Mouse (Mus musculus) cerebellum, adult 9-10 months (tissue): Measurements from ENCODE around the gene Sh3d21.

ENCODE experiments used
- DNase-seq: peaks from one replicate; pipeline ENCODE4 v3.0.0; 2022

Gene Sh3d21

GRCm38 (mm10) chr4:126105131-126105783, 58.0 kb downstream of the Sh3d21 start:
- DNase-seq, result peak; percentile 47

- DNase-seq, result peak; percentile 80
These were observed 58.8 kb downstream of the Sh3d21 start for GRCm38 (mm10) chr4:126104261-126105075.

GRCm38 (mm10) chr4:126103590-126104068, 59.7 kb downstream of the Sh3d21 start, which contains the start of gene Stk40:
Gene Stk40 (plus strand): TSS chr4:126103957.
- DNase-seq, result peak; percentile 97

- DNase-seq, result peak; percentile 85
These were observed 60.2 kb downstream of the Sh3d21 start for GRCm38 (mm10) chr4:126103057-126103581.

GRCm38 (mm10) chr4:126102061-126102841, 61.0 kb downstream of the Sh3d21 start:
- DNase-seq, result peak; percentile 66

- DNase-seq, result peak; percentile 26
These were observed 62.5 kb downstream of the Sh3d21 start for GRCm38 (mm10) chr4:126100764-126101163.
